Mouse (Mus musculus) layer of hippocampus, adult 18-20 months (tissue): Measurements from ENCODE around the gene Nlgn3. TPM values are rescaled to one million over a fixed set of nuclear protein-coding genes. Genes with fewer than 3 reads are reported as not detected.
A peak's percentile ranks its signal among the peaks of the same experiment; 100 is the strongest.

Experiments used
- DNase-seq, 2 experiments: peaks; one replicate each; pipeline ENCODE4 v3.0.0; 2022; ENCODE audit warnings: low spot score in 2 of 2
- long read RNA-seq: library from polyadenylated mRNA; stranded (forward); transcript quantifications from one replicate; pipeline ENCODE4 v2.0.0, GENCODE M21; 2021
- total RNA-seq, 2 experiments: library from RNA; stranded (reverse); gene quantifications; 2 replicates each; pipeline ENCODE4 v1.2.3; 2021

Gene Nlgn3
- total RNA-seq: 100 to 1,000 TPM; 168 to 183 TPM
- long read RNA-seq, full-length matches to known transcripts: 54 of 133 reads
- long read RNA-seq, partial matches to known transcripts: 11 of 133 reads
- long read RNA-seq, other reads (novel, unspliced or antisense): 68 of 133 reads

DNA sequence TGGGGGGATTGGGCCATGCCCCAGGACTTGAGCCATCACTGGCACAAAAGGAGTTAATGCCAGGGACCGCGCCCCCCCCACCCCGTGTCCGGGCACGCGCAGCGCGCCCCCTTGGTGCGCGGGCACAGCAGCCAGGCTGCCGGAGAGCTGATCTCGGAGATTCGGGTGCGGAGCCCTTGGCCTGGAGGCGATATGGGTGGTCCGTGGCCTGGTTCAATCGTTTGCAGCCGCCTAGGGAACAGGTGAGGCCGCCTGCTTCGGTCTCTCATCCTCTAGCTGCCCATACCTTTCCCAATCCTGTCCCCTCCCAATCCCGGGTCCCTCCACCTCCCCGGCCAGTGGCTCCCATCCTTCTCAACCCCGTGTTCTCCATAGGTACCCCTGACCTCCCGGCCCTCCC lies at the start of gene Nlgn3:
Gene Nlgn3, plus strand, starts transcription at position 114 of the 400 bp plus-strand sequence.
- DNase-seq: peak in 1 of 2 experiments; percentile 52

DNA sequence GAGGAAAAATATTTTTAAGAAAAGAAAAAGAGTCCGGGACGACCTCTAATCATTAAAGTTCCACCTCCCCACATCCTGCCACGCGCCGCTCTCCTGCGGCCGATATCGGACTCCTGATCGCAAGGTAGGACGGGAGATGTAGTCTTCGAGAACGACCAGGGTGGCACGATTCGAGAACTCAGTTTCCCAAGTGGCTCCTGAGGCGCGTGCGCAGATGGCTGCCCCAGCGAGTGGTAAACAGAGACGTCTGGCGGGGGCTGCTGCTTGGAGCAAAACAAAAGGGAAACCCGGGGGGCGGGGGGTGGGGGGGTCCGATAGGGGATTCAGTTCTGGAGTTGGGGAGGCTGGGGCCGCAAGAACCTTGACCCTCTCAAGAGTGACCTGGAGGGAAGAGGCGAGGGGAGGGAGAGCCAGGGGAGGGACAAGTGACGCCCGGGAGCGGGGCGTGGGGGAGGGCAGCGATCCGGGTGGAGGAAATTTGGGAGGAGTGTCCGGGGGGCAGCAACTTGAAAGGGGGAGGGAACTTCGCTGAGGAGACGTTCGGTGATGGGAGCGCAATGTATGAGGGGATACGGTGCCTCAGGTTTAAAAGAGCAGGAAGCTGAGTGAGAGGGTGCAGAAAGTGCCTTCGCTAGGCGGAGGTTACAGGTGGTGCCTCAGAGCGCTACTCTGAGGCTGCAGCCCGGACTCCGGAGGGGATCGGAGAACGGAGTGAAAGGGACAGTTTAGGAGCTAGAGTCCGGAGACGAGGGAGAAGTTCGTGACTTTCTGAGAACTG lies 44.8 kb upstream of the Nlgn3 start, which contains the start of gene Foxo4:
Gene Foxo4, plus strand, starts transcription at position 577 of the 778 bp plus-strand sequence.
- peak; percentile 78 to 90 for DNase-seq

DNA sequence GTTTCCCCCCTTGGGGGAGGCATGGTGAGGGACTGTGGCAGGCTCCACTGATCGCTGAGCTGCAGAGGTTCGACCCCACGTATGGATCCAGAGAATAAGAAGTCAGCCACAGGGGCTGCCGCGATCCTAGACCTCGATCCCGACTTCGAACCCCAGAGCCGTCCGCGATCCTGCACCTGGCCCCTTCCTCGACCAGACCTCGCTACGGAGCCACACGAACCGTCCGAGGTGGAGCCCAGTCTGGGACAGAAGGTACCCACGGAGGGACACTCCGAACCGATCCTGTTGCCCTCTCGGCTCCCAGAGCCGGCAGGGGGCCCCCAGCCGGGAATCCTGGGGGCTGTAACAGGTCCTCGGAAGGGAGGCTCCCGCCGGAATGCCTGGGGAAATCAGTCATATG lies 44.2 kb upstream of the Nlgn3 start:
- DNase-seq: no peak

DNA sequence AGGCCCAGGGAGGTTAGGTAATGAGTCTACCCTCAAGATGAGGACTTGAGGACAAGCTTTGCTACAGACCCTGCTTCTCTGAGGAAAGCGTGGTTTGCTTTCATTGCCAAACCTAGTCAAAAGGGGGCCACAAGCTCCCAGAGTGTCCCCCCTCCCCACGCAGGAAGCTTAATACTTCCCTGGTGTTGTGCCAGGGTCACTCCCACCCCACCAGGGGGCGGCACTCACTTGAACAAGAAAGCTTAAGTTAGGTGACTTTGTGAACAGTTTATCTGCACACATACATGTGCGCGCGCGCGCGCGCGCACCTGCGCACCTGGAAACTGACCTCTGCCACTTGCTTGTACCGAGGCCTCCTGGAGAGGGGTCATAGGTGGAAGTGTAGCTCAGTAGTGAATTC lies 42.4 kb upstream of the Nlgn3 start:
- no peak for DNase-seq

DNA sequence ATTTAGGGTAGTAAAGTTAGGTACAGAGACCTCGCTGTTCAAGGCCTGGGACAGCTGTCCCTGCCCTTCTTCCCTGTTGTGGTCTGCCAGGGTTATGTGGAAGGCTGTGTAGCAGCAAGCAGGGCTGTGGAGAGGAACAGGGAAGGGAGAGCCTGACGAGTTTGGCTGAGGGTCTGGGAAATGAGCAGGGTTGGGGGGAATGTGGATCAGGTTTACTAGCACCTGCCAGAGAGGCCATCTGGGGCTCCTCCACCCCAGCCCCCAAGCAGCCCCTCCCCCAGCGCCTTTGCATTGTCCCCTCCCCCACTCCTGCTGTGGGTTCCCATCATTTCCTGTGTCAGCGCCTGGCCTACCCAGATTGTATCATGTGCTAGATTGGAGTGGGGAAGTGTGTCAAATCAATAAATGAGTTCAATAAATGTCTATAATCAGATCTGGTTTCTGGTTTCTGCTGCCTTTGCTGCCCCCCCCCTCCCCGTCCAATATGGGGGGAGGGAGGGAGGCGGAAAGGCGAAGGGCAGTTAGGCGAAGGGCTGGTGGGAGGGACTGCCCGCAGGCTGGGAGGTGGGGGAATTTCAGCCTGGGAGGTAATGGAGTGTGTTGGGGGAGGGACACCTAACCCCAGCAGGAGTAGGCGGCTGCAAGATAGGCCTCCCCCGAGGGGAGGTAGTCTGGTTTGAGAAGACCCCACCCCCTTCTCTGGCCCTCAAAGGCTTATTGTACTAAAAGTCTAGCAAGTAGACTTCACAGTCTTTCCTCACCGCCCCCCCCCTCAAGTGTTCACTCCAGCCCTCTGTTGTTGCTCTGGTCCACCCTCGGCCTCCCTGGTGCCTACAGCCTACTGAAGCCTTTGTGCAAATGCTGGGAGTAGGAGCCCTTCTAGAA lies 38.3 kb upstream of the Nlgn3 start:
- no peak for DNase-seq

DNA sequence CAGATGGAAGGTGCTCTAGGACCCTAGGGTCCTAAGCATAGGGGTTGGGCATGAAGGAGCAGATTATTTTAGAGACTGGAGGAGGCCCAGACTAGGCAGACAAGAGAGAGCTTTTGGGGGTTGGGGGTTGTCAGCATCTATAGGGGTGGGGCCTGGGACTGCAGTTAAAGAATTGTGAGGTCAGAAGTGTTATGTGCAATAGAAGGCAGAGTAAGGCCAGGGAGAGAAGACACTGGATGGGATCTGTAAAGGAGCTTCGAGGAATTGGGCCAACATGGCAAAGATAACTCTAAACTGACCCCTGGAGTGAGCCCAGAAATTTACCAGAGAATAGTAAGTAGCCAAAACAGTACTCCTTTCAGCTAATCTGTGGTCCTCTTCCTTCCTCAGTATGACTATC lies 35.1 kb upstream of the Nlgn3 start, which contains the start of gene Gm614:
Gene Gm614, minus strand, starts transcription at position 101 of the 400 bp plus-strand sequence.
- DNase-seq: no peak

DNA sequence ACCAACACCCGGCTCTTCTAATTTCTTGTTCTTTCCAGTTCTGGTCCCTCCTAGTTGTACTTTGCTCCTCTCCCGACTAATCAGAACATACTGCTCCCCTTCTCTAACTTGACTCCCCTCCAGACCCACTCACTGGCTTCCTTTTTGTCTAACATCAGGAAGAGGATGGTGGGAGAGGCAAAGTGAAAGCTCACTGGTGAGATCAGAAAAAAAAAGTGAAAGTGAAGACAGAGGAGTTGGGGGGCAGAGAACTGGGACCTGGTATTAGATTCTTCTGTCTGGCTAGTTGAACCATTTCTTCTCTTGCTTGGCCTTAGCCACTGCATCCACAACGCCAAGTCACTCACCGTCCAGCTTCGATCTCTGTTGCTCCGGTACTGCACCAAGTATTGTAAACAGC lies 32.3 kb upstream of the Nlgn3 start:
- DNase-seq: no peak

DNA sequence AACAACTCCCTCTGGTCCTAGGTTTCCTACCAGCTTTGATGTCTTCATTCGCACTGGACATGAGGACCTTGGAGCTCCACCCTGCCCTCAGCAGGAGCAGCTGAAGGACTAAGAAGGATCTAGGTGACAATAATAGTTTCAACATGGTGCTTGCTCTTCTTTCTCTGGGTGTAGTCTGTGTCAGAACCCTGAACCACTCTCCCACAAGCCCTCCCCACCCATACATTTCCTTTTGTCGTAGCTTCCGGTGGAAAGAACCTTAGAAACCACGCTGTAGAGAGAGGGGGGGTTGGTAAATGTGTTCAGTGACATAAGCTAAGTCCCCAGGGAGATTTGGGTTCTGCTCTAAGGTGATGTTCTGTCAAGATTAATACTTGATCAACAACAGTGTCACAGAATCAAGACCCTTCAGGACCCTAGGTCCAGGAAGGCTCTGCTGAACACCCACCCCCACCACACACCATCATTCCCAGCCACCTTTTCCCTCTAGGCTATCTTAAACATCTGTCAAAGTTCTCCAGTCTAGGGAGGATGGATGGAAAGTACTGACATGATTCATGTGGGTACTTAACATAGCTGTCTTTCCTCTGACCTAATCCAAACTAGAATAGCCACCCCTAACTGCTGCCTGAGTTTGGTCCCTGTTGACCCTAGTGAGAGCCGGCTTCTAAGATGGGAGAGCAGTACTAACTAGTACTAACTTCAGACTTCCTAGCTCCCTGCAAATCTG lies 30.8 kb upstream of the Nlgn3 start, which contains the start of gene Il2rg:
Gene Il2rg, minus strand, starts transcription at position 231 of the 730 bp plus-strand sequence.
- no peak for DNase-seq

DNA sequence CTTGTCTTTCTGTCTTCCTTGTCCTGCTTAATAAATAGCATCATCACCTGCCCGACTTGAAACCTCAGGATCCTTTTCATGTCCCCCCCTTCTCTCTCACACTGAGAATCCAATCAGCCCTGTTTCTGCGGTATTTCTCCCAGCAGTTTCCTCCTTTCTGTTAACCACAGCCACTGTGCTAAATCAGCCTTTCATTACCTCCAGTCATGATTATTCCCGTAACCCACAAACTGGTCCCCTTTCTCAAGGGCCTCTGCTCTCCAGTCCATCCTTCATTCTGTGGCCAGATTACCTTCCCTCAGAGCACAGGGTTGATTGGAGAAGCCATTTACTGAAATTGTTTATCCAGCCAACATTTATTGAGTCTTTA lies 30.2 kb upstream of the Nlgn3 start, which contains the start of gene Gm20489:
Gene Gm20489, minus strand, starts transcription at position 269 of the 370 bp plus-strand sequence.
- no peak for DNase-seq

DNA sequence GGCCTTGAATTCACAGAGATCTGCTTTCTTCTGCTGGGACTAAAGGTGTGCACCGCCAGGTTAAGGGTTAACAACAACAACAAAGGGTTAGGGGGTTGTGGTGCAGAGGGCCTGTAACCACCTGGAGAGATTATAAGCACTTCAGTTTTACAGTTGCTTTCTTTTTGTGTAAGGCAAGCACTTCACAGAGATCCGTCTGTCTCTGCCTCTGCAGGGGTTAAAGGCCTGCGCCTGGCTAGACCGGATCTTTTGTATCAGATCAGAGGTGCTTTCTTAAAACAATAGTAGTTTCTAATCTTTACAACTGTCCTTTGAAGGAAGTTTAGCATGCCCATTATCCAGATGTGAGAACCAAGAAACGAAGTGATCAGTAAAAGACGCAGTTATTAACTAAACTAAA lies 25.6 kb upstream of the Nlgn3 start:
- no peak for DNase-seq

DNA sequence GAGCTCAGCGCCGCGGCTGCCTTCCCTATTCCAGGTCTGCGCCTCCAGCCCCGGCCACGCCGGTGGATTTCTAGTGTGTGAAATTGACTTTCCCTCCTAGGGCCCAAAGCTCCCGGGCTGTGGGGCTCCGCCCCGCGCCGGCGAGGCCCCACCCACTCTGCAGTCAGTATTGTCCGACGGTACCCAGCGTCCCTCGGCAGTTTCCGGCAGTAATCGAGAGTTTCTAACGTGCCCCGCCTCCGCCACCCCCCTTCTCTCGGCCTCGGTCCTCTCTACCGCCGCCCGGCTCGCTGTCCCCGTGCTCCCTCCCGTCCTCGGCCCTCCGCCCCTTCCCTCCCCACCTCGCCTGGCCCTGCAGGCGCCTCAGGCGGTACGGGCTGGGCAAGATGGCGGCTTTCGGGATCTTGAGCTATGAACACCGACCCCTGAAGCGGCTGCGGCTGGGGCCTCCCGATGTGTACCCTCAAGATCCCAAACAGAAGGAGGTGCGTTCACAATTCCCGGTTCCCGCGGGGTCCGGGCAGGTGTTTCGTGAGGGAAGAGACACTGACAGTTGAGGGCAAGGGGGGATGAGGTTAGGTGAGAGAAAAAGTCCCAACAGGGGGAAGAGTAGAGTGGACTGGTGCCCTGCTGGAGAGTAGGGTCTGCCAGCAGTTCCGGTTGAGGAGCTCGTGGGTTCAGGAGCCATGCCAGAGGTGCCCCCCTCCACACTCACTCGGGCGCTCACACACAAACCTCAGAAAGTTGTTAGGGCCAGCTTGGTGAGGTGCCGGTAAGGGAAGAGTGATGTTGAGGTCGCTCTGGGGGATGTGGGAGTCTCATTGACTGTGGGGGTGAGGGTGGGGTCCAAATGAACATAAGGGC lies 24.9 kb upstream of the Nlgn3 start, which contains the start of gene Med12:
Gene Med12, plus strand, starts transcription at position 156 of the 864 bp plus-strand sequence.
- peak; percentile 73 to 83 for DNase-seq

DNA sequence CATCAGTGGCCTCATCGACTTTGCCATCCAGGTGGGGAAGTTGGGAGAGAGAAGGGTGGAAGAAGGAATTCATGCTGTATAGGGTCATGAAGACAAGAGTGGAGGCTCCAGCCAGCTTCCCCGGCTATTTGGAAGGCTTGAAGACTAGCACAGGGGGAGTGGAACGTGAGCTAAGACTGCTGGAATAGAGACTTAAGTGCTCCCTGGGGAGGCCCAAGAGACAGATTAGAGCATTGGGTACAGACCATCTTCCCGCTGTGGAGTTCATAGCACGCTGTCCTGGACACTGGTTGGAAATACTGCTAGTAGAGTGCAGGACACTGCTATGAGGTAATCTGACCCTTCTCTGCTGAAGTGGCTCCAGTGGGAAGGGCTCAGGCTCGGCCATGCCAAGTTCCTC lies 16.2 kb upstream of the Nlgn3 start:
- DNase-seq: no peak

DNA sequence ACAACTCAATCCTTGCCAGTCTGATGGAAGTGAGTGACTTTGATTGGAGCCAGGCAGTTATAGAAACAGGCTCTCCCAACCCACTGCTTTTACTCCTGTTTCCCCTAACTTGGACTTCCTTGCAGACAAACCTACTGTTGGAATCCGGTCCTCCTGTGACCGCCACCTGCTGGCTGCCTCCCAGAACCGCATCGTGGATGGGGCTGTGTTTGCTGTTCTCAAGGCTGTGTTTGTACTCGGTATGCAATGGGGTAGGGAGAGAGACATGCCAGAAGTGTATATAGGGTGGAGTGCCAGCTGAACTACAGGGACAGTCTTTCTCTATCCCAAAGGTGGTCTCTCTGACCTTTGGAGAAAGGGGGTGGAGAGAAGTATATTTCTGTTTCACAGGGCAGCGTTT lies 13.4 kb upstream of the Nlgn3 start:
- peak; percentile 40 to 55 for DNase-seq

DNA sequence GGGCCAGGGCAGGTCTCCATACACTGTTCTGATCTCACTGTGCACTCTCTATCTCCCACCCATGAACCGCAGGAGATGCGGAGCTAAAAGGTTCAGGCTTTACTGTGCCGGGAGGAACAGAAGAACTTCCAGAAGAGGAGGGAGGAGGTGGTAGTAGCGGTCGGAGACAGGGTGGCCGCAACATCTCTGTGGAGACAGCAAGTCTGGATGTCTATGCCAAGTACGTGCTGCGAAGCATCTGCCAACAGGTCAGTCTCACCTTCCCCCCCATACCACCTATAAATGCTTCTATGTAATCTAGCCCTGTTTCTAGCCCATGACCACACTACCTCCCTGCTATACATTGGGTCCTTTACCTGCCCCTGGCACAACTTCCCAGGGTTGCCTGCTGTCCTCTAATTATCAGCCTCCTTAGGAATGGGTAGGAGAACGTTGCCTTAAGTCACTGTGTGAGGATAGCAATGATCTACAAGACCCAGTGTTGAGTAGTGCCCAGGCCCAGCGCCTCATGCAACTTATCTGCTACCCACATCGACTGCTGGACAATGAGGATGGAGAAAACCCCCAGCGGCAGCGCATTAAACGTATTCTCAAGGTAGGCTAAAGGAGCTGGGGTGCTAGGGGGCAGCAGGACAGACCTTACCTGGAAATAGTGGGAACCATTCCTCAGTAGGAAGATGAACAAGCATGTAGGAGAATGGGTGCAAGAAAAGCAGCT lies 12.9 kb upstream of the Nlgn3 start:
- no peak for DNase-seq

DNA sequence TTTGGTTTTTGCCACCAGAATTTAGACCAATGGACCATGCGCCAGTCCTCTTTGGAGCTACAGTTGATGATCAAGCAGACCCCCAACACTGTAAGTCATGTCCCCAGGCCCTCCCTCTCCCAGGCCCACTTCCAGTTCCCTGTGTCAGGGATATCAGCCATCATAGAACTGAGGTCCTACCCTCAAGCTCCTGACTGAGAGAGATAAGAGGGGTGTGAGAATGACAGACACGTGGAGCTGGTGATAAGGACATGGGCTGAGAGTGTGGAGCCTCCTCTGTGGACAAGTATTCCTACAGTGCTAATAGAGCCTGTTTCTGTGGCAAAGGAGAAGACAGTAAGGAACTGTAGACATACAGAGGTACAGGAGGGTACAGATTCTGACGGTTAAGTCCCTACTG lies 11.4 kb upstream of the Nlgn3 start:
- no peak for DNase-seq

DNA sequence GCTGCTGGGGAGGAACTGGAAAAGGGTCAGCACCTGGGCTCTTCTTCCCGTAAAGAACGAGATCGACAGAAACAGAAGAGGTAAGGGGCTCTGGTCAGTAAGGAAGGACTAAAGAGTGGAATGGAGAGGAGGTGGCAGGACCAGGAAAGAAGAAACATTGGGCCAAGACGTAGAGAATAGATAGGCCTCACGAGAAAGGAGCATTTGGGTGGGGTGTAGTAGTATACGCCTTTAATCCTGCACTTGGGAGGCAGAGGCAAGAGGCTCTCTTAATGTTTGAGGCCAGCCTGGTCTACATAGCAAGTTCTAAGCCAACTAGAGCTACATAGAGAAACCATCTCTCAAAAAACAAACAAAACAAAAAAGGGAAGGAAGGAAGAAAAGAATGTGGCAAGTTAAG lies 10.5 kb upstream of the Nlgn3 start:
- no peak for DNase-seq

DNA sequence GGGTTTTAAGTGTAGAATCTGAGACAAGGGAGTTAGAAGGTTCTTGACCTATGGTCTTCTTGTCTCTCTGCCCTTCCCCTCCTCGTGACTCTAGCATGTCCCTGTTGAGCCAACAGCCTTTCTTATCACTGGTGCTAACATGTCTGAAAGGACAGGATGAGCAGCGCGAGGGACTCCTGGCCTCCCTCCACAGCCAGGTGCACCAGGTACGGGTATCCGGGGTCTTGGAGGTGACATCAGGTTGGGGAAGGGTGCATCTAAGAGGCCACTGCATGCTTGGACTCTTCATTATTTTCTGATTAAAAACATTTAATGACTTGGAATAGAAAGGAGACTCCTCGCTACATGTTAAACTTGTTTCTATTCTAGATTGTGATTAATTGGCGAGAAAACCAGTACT lies 9.9 kb upstream of the Nlgn3 start:
- DNase-seq: no peak

DNA sequence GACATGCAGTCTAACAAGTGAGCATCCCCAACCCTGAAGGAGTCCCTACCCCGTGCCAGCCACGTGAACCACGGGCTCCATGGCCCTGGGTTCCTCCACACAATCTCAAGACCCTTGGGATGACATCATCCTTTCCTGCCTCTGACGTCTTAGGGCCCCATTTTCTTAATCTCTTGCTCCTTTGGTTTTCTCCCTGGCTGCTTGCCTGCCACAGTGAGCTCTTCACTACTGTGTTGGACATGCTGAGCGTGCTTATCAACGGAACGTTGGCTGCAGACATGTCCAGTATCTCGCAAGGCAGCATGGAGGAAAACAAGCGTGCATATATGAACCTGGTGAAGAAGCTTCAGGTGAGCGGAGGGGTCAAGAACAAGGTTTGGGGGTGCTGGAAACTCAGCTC lies 8.9 kb upstream of the Nlgn3 start:
- DNase-seq: no peak
